Mouse (Mus musculus): ENCODE results near the gene Galnt11. TPM values are rescaled to one million over a fixed set of nuclear protein-coding genes. Genes with fewer than 3 reads are reported as not detected.

Gene Galnt11
- polyA plus RNA-seq, 1 experiment = 18.9 TPM

DNA sequence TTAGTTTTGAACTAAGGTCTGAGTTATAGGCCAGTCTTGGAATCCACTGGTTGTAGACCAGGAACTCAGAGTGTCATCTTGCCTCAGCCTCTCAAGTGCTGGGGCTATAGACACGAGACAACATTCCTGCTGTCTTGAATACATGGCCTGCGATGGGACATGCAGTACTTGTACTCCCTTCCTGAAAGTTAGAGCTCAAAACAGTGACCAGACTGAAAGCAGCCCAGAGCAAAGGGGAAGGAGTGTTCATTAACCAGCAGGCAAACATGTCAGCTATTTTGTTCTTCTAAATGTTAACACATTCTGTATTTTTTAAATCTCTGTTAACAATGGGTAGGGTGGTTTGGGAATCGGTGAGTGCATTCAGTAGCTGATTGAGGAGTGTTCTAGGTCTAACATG, 25.3 kb downstream of the Galnt11 start:
- Histone ChIP-seq H3K4me3 (ENCODE audit: low read depth, low read length) (no peak overlapping the region), H3K27me3 (ENCODE audit: control insufficient read depth, insufficient read depth, low read length, poor library complexity, severe bottlenecking) (no peaks in the 10 kb centered on the region), H3K4me1 (ENCODE audit: control insufficient read depth, insufficient read depth, low read length) (no peaks in the 10 kb centered on the region), H3K36me3 (ENCODE audit: control insufficient read depth, insufficient read depth, low read length, poor library complexity, severe bottlenecking) (no peaks in the 10 kb centered on the region), H3K27ac (ENCODE audit: insufficient read depth, low read length) (no peak overlapping the region), H3K9ac (ENCODE audit: low read depth, poor library complexity, severe bottlenecking) (no peak overlapping the region), H3K9me3 (replicated peaks; ENCODE audit: control insufficient read depth, insufficient read depth, low read length, poor library complexity, severe bottlenecking) (no peaks in the 10 kb centered on the region)
- TF ChIP-seq POLR2A (IDR thresholded peaks at IDR 0.05; ENCODE audit: insufficient read depth, low read length) = no peak
- TF ChIP-seq CTCF (IDR thresholded peaks at IDR 0.05; ENCODE audit: low read depth, low read length) = no peak
- TF ChIP-seq EP300 (IDR thresholded peaks at IDR 0.05; ENCODE audit: insufficient read depth, low read depth, low read length) = no peak

DNA sequence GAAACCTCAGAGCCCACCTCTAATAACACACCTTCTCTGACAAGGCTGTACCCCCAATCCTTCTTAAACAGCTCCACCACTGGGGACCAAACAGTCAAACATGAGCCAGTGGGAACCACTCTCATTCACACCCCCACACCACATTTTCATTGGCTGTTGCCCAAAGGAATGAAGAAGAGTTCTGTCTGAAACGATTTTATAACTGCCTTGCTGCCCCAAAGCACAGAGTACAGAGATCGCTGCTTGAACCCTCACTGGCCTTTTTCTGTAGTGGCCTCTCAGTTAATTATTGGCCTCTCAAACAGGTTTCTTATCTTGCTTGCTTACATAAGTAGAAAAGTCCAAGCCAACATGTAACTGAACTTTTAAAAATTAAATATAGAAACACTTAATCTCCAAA, 30.7 kb downstream of the Galnt11 start:
- TF ChIP-seq EP300 (IDR thresholded peaks at IDR 0.05; ENCODE audit: insufficient read depth, low read depth, low read length) = no peak
- no peak for TF ChIP-seq CTCF (IDR thresholded peaks at IDR 0.05; ENCODE audit: low read depth, low read length)
- H3K4me3 ChIP-seq (ENCODE audit: low read depth, low read length) = no peak overlapping the region

DNA sequence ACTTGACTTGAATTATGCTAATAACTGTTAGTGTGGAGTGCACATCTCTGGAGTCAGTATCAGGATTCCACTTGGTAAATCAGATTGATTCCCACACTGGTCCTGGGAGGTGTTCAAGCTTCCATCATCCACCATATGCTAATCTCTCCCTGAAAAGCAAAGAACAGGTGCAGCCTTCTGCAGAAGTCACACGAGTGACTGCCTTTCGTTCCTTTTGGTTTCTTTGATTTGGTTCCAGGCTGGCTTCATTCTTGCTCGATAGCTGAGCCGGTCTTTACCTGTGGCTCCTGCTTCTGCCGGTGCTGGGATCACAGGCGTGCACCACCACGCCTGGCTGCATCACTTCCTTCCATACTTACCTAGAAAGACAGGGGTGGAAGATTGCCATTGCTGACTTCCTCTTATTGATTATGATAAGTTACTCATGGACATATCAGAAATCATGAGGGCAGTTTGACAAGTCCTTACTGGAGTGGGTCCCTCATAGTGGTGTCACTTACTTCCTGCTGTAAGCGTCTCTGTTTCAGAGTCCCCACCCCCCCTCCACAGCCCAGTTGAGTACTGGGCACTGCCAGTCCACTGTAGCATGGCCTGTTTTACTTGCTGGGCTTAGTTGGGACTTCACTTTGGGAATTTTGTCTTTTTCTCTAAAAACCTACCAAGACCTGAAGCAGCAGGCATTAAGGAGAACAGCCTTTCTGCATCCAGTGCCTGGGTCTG, 31.3 kb downstream of the Galnt11 start:
- H3K27ac ChIP-seq (ENCODE audit: insufficient read depth, low read length) = no peak overlapping the region
- TF ChIP-seq EP300 (IDR thresholded peaks at IDR 0.05; ENCODE audit: insufficient read depth, low read depth, low read length) (no peak), POLR2A (IDR thresholded peaks at IDR 0.05; ENCODE audit: insufficient read depth, low read length) (no peak), CTCF (IDR thresholded peaks at IDR 0.05; ENCODE audit: low read depth, low read length) (no peak)
- no peaks in the 10 kb centered on the region for H3K36me3 ChIP-seq (ENCODE audit: control insufficient read depth, insufficient read depth, low read length, poor library complexity, severe bottlenecking)
- no peak overlapping the region for H3K4me3 ChIP-seq (ENCODE audit: low read depth, low read length)
- no peaks in the 10 kb centered on the region for H3K27me3 ChIP-seq (ENCODE audit: control insufficient read depth, insufficient read depth, low read length, poor library complexity, severe bottlenecking)
- H3K9me3 ChIP-seq (replicated peaks; ENCODE audit: control insufficient read depth, insufficient read depth, low read length, poor library complexity, severe bottlenecking) = no peaks in the 10 kb centered on the region
- no peaks in the 10 kb centered on the region for H3K4me1 ChIP-seq (ENCODE audit: control insufficient read depth, insufficient read depth, low read length)
- no peak overlapping the region for H3K9ac ChIP-seq (ENCODE audit: low read depth, poor library complexity, severe bottlenecking)

More for the DNA sequence above, 30.7 kb downstream of the Galnt11 start:
- Histone ChIP-seq H3K36me3 (ENCODE audit: control insufficient read depth, insufficient read depth, low read length, poor library complexity, severe bottlenecking) (no peaks in the 10 kb centered on the region), H3K9me3 (replicated peaks; ENCODE audit: control insufficient read depth, insufficient read depth, low read length, poor library complexity, severe bottlenecking) (no peaks in the 10 kb centered on the region), H3K27ac (ENCODE audit: insufficient read depth, low read length) (no peak overlapping the region), H3K27me3 (ENCODE audit: control insufficient read depth, insufficient read depth, low read length, poor library complexity, severe bottlenecking) (no peaks in the 10 kb centered on the region), H3K4me1 (ENCODE audit: control insufficient read depth, insufficient read depth, low read length) (no peaks in the 10 kb centered on the region), H3K9ac (ENCODE audit: low read depth, poor library complexity, severe bottlenecking) (no peak overlapping the region)

DNA sequence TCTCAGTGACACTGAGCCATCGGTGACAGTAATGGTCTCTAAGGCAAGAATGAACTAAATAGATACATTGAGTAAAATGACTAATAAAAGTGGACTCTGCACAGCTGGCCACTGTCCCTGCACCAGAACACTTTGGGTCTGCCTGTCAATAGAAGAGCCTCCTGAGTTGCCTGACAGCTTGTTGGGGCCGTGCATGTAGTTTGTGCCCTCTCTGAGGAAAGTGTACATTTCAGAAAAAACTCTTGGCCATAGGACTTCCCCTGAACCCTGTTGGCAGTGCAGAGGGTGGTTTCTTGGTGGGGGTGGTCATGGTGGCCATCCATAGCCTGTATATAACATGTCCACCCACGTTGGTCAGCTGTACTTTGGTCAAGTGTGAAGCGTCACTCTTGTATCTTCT, 32.8 kb downstream of the Galnt11 start:
- H3K4me3 ChIP-seq (ENCODE audit: low read depth, low read length) = no peak overlapping the region
- no peaks in the 10 kb centered on the region for H3K4me1 ChIP-seq (ENCODE audit: control insufficient read depth, insufficient read depth, low read length)
- no peaks in the 10 kb centered on the region for H3K9me3 ChIP-seq (replicated peaks; ENCODE audit: control insufficient read depth, insufficient read depth, low read length, poor library complexity, severe bottlenecking)
- no peaks in the 10 kb centered on the region for H3K27me3 ChIP-seq (ENCODE audit: control insufficient read depth, insufficient read depth, low read length, poor library complexity, severe bottlenecking)
- no peak overlapping the region for H3K9ac ChIP-seq (ENCODE audit: low read depth, poor library complexity, severe bottlenecking)
- H3K27ac ChIP-seq (ENCODE audit: insufficient read depth, low read length) = no peak overlapping the region
- no peak for TF ChIP-seq EP300 (IDR thresholded peaks at IDR 0.05; ENCODE audit: insufficient read depth, low read depth, low read length)
- no peak for TF ChIP-seq POLR2A (IDR thresholded peaks at IDR 0.05; ENCODE audit: insufficient read depth, low read length)
- no peak for TF ChIP-seq CTCF (IDR thresholded peaks at IDR 0.05; ENCODE audit: low read depth, low read length)
- no peaks in the 10 kb centered on the region for H3K36me3 ChIP-seq (ENCODE audit: control insufficient read depth, insufficient read depth, low read length, poor library complexity, severe bottlenecking)

DNA sequence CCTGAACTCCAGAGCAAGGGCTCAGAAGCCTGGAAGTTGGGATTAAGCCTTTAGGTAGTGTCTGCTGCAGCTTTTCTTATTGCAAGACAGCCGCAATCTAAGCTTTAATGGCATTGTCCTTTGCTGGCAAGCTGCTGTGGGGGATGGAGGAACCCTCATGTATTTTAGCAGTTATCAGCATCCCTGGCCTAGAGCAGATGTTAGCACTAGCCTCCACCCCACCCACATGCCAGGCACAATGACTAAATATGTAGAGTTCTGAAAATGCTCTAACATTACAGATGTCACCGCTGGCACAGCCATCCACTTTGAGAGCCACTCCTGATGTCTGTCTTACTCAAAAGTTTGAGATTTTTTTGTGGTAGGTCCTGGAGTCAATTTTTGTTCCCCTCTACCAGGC, 35.0 kb downstream of the Galnt11 start:
- no peak overlapping the region for H3K4me3 ChIP-seq (ENCODE audit: low read depth, low read length)
- H3K27me3 ChIP-seq (ENCODE audit: control insufficient read depth, insufficient read depth, low read length, poor library complexity, severe bottlenecking) = no peaks in the 10 kb centered on the region
- TF ChIP-seq CTCF (IDR thresholded peaks at IDR 0.05; ENCODE audit: low read depth, low read length) = no peak
- no peak for TF ChIP-seq POLR2A (IDR thresholded peaks at IDR 0.05; ENCODE audit: insufficient read depth, low read length)
- TF ChIP-seq EP300 (IDR thresholded peaks at IDR 0.05; ENCODE audit: insufficient read depth, low read depth, low read length) = no peak
- H3K27ac ChIP-seq (ENCODE audit: insufficient read depth, low read length) = no peak overlapping the region
- H3K9me3 ChIP-seq (replicated peaks; ENCODE audit: control insufficient read depth, insufficient read depth, low read length, poor library complexity, severe bottlenecking) = no peaks in the 10 kb centered on the region
- H3K36me3 ChIP-seq (ENCODE audit: control insufficient read depth, insufficient read depth, low read length, poor library complexity, severe bottlenecking) = no peaks in the 10 kb centered on the region
- H3K9ac ChIP-seq (ENCODE audit: low read depth, poor library complexity, severe bottlenecking) = no peak overlapping the region
- H3K4me1 ChIP-seq (ENCODE audit: control insufficient read depth, insufficient read depth, low read length) = no peaks in the 10 kb centered on the region

DNA sequence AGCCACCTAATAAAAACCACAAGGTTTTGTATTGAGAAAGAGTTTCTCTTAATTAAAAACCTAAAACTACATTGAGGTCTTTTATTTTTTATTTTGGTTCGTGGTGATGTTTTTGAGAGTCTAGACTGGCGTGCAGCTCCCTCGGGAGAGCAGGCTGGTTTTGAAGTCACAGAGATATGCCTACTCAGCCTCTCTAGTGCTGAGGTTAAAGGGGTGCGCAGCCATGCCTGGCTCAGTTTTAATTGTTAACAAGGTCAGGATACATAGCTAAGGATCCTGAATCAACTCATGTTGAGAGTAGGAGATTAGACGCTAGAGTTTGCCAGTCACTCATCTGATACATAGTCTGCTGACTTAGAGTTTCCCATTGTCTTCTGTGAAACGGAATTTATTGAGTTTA, 39.7 kb downstream of the Galnt11 start:
- H3K27ac ChIP-seq (ENCODE audit: insufficient read depth, low read length) = no peak overlapping the region
- H3K36me3 ChIP-seq (ENCODE audit: control insufficient read depth, insufficient read depth, low read length, poor library complexity, severe bottlenecking) = no peaks in the 10 kb centered on the region
- H3K4me3 ChIP-seq (ENCODE audit: low read depth, low read length) = no peak overlapping the region
- H3K27me3 ChIP-seq (ENCODE audit: control insufficient read depth, insufficient read depth, low read length, poor library complexity, severe bottlenecking) = no peaks in the 10 kb centered on the region
- no peak for TF ChIP-seq POLR2A (IDR thresholded peaks at IDR 0.05; ENCODE audit: insufficient read depth, low read length)
- no peak for TF ChIP-seq EP300 (IDR thresholded peaks at IDR 0.05; ENCODE audit: insufficient read depth, low read depth, low read length)
- TF ChIP-seq CTCF (IDR thresholded peaks at IDR 0.05; ENCODE audit: low read depth, low read length) = no peak
- H3K9ac ChIP-seq (ENCODE audit: low read depth, poor library complexity, severe bottlenecking) = no peak overlapping the region
- no peaks in the 10 kb centered on the region for H3K4me1 ChIP-seq (ENCODE audit: control insufficient read depth, insufficient read depth, low read length)
- no peaks in the 10 kb centered on the region for H3K9me3 ChIP-seq (replicated peaks; ENCODE audit: control insufficient read depth, insufficient read depth, low read length, poor library complexity, severe bottlenecking)
